Mouse (Mus musculus) lung, postnatal 0 days (tissue): ENCODE results near the gene Spag6l. TPM values are rescaled to one million over a fixed set of nuclear protein-coding genes. Genes with fewer than 3 reads are reported as not detected.
"Not testable (repeated sequence)": the region's sequence is repeated elsewhere in the genome, so short reads cannot be mapped to it uniquely, and the experiment has no call there.

Experiments used
- ATAC-seq: fragments of 200-750 bp; cut with Nextera tagmentation; 2 replicates; pipeline ENCODE4 v1.8.0; 2017; ENCODE audit warnings: moderate library complexity
- DNase-seq: peaks from one replicate; pipeline ENCODE4 v3.0.0-alpha.2; 2016; ENCODE audit warnings: low spot score
- H3K27ac ChIP-seq: fragments of 300-500 bp; sonication (generic); 2 replicates; pipeline ENCODE4 v1.5.1; 2014; ENCODE audit warnings: antibody characterized with exemption, mild to moderate bottlenecking, low read length, mixed read lengths
- H3K27me3 ChIP-seq: fragments of 300-500 bp; sonication (generic); replicated peaks from 2 replicates; pipeline ENCODE4 v1.6.1; 2014; ENCODE audit warnings: low read length, mixed read lengths; ENCODE audit not compliant: insufficient read depth
- H3K36me3 ChIP-seq: fragments of 300-500 bp; sonication (generic); 2 replicates; pipeline ENCODE4 v1.6.1; 2014; ENCODE audit warnings: low read length, mixed read lengths; ENCODE audit not compliant: insufficient read depth
- H3K4me1 ChIP-seq: fragments of 300-500 bp; sonication (generic); 2 replicates; pipeline ENCODE4 v1.6.1; 2014; ENCODE audit warnings: antibody characterized with exemption, low read depth, low read length, mixed read lengths; ENCODE audit not compliant: insufficient read depth
- H3K4me2 ChIP-seq: fragments of 300-500 bp; sonication (generic); replicated peaks from 2 replicates; pipeline ENCODE4 v1.6.1; 2014; ENCODE audit warnings: low read depth, mild to moderate bottlenecking, low read length, moderate library complexity, mixed read lengths
- H3K4me3 ChIP-seq: fragments of 300-500 bp; sonication (generic); 2 replicates; pipeline ENCODE4 v1.5.1; 2014; ENCODE audit warnings: low read depth, low read length
- H3K9ac ChIP-seq: fragments of 300-500 bp; sonication (generic); replicated peaks from 2 replicates; pipeline ENCODE4 v1.6.1; 2014; ENCODE audit warnings: low read depth, mild to moderate bottlenecking
- H3K9me3 ChIP-seq: fragments of 300-500 bp; sonication (generic); 2 replicates; pipeline ENCODE4 v1.6.1; 2016; ENCODE audit warnings: low read length, mixed read lengths
- CTCF ChIP-seq: IDR thresholded peaks from 2 replicates; pipeline ENCODE4 v1.5.1; 2016; ENCODE audit warnings: antibody characterized with exemption, mild to moderate bottlenecking
- EP300 ChIP-seq: IDR thresholded peaks from 2 replicates; pipeline ENCODE4 v1.6.1; 2016; ENCODE audit warnings: antibody characterized with exemption, mild to moderate bottlenecking, control low read depth
- WGBS: fragments of 180-500 bp; shearing (Covaris S2); extraction: QIAGEN DNeasy Blood & Tissue Kit; methylation state at CpG from one replicate; pipeline ENCODE4 v1.1.7; 2014; 5-methylcytosine and 5-hydroxymethylcytosine counted together
- polyA plus RNA-seq: library from polyadenylated mRNA; unstranded; fragments of >200 nt; fragmentation: Nextera tagmentation; extraction: Ambion mirVana; gene quantifications from 2 replicates; pipeline ENCODE4 v1.2.1, GENCODE M21; 2015

Gene Spag6l
- polyA plus RNA-seq, 1 experiment from 2014 or later: 13.0 TPM

DNA sequence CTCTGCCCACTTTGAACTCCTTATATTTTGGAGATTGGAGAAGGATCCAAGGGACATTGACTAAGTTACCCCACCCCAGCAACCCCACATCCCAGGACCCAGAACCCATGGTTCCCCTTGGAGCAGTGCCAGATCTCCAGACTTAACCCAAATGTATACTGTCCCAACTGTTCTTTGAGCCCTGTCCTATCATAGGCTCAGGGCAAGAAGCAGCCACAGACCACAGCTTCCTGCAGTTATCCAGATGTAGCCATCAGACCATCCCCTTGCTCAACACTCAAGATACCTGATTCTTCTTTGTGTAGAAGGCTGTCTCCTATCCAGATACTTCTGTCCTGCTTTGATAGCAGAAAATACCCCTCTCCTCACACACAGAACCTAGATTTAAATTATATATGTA is 36.0 kb upstream of the Spag6l start:
- H3K9me3 ChIP-seq: no peaks in the 10 kb centered on the region
- H3K4me2 ChIP-seq: no peak overlapping the region
- no peak overlapping the region for H3K4me3 ChIP-seq
- no peak overlapping the region for H3K9ac ChIP-seq
- H3K36me3 ChIP-seq: no peaks in the 10 kb centered on the region
- no peak for TF ChIP-seq CTCF
- H3K27me3 ChIP-seq: no peaks in the 10 kb centered on the region
- H3K27ac ChIP-seq: peak overlapping the region; percentile 63
- no peak for ATAC-seq
- H3K4me1 ChIP-seq: no peaks in the 10 kb centered on the region
- DNase-seq: no peak

DNA sequence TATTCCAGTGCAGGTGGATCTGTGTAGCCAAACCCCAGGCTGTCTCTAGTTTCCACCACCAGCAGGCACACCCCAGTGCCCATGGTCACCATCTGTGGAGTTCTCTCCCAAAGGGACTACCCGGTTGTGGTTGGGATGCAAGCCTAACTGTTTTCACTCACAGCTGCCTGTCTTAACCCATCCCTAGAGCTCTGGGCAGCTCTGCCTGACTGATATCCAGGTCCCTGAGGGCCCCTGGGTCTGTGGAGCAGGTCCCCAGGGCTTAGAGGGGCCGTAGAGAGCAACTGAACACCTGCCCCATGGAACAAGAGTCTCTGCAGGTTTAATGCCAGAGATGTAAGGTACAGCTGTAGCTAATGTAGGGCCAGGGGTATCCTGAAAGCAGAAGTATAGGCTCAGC is 34.7 kb upstream of the Spag6l start, which contains the start of gene Igll1:
Gene Igll1, minus strand, starts transcription at position 8 of the 400 bp plus-strand sequence.
- Histone ChIP-seq H3K4me2 (no peak within 1 kb of the TSS), H3K9me3 (no peaks in the 10 kb centered on the region), H3K4me3 (no peak within 1 kb of the TSS), H3K9ac (no peak within 1 kb of the TSS), H3K27me3 (no peaks in the 10 kb centered on the region), H3K36me3 (no peaks in the 10 kb centered on the region), H3K4me1 (no peaks in the 10 kb centered on the region), H3K27ac (no peak within 1 kb of the TSS)
- no peak for TF ChIP-seq CTCF
- DNase-seq: no peak
- 69% methylated on average over 2 of the region's 2 CpGs for WGBS
- no peak for ATAC-seq

DNA sequence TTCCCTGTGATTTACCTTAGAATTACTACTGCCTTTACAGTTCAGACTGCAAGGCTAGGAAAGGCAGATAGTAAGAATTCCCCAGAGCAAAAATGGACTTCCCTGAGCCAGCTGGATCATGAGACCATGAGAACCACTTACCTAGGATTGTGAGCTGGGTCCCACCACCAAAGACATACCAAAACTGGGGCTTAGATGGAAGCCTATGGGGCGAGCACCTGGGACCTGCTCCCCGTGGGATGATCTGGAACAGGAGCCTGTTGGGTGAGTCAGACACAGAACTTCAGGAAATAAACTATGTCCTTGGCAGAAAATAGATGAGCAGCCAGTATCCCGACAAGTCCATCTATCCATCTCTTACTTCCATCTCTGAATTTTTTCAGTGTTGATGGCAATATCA is 33.0 kb upstream of the Spag6l start:
- TF ChIP-seq EP300 (no peak), CTCF (no peak)
- DNase-seq (no peak), ATAC-seq (no peak)
- H3K9me3 ChIP-seq: no peaks in the 10 kb centered on the region
- WGBS: 60% methylated on average over 3 of the region's 3 CpGs
- H3K4me2 ChIP-seq: no peak overlapping the region
- no peak overlapping the region for H3K9ac ChIP-seq
- H3K36me3 ChIP-seq: no peaks in the 10 kb centered on the region
- H3K4me1 ChIP-seq: no peaks in the 10 kb centered on the region
- H3K27ac ChIP-seq: no peak overlapping the region
- H3K4me3 ChIP-seq: no peak overlapping the region
- no peaks in the 10 kb centered on the region for H3K27me3 ChIP-seq

DNA sequence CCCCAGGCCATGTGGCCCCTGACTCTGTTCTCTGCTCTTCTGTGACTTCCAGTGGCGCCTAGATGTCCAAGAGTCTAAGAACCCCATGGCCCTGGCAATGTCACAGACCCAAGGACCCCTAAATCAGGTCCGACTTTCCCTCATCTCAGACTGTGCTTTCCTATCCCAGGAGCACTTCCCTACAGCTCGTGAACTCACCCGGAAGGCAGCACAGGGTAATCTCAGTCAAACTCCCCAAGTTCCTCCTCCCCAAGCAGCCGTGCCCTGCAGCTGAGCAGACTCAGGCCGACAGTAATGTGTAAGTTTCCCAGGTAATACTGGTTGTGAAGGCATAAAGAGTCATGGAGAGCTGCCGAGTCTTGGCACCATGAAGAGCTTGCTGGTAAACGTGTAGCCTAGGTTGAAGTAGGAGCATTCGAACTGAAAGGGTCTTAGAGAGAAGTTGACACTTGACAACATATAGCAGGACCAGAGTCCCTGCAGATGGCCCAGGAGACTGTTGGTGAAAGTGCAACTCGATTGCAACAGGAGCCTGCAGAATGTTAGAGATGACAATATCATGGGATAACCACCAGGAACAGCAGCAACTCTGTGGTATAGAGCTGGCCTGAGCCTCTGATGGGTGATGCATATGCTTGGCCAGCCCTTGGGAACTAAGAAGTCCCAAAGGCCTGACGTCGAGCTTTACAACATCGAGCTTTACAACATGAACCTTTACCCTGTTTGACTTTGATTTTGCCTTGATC is 27.6 kb upstream of the Spag6l start:
- no peaks in the 10 kb centered on the region for H3K27me3 ChIP-seq
- H3K9me3 ChIP-seq: no peaks in the 10 kb centered on the region
- TF ChIP-seq CTCF (no peak), EP300 (no peak)
- H3K9ac ChIP-seq: no peak overlapping the region
- DNase-seq (no peak), ATAC-seq (no peak)
- H3K36me3 ChIP-seq: no peaks in the 10 kb centered on the region
- no peak overlapping the region for H3K27ac ChIP-seq
- 75% methylated on average over 13 of the region's 13 CpGs for WGBS
- H3K4me1 ChIP-seq: no peaks in the 10 kb centered on the region
- H3K4me2 ChIP-seq: no peak overlapping the region
- no peak overlapping the region for H3K4me3 ChIP-seq

DNA sequence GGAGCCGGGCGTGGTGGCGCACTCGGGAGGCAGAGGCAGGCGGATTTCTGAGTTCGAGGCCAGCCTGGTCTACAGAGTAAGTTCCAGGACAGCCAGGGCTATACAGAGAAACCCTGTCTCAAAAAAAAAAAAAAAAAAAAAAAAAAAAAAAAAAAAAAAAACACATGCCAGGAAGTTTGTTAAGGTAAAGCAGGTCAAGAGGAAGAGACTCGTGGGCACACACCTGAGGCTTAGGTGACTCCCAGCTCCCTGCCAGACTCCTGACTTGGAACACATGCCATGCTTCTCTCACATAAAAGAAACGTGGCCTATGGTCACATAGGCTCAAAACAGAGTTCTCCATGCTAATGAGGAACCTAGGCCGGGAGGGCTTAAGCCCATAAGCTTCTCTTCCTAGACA is 26.8 kb upstream of the Spag6l start:
- H3K27ac ChIP-seq, H3K9ac ChIP-seq, H3K4me1 ChIP-seq, H3K27me3 ChIP-seq, H3K36me3 ChIP-seq, DNase-seq, H3K4me3 ChIP-seq, ATAC-seq, H3K4me2 ChIP-seq, H3K9me3 ChIP-seq: not testable (repeated sequence)
- WGBS: 77% methylated on average over 9 of the region's 9 CpGs

DNA sequence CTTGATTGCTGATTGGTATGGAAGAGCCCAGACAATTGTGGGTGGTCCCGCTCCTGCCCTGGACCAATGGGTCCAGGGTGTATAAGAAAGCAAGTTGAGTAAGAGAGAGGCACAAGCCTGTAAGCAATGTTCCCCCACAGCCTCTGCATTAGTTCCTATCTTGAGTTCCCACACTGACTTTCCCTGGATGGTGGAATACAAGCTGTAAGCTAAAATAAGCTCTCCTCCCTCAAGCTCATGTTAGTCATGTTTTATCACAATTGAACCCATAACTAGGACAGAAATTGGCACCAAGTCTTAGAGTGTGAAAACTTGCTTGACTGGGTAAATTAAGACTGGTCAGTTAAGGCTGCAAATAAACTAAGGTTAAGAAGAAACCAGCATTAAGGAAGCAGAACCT is 26.3 kb upstream of the Spag6l start:
- no peak for TF ChIP-seq CTCF
- no peak for TF ChIP-seq EP300
- Histone ChIP-seq H3K4me3 (no peak overlapping the region), H3K27ac (no peak overlapping the region), H3K9ac (no peak overlapping the region), H3K9me3 (no peaks in the 10 kb centered on the region), H3K4me2 (no peak overlapping the region), H3K4me1 (no peaks in the 10 kb centered on the region), H3K36me3 (no peaks in the 10 kb centered on the region), H3K27me3 (no peaks in the 10 kb centered on the region)
- no peak for DNase-seq
- ATAC-seq: no peak
- WGBS: 94% methylated on average over 1 of the region's 1 CpGs

DNA sequence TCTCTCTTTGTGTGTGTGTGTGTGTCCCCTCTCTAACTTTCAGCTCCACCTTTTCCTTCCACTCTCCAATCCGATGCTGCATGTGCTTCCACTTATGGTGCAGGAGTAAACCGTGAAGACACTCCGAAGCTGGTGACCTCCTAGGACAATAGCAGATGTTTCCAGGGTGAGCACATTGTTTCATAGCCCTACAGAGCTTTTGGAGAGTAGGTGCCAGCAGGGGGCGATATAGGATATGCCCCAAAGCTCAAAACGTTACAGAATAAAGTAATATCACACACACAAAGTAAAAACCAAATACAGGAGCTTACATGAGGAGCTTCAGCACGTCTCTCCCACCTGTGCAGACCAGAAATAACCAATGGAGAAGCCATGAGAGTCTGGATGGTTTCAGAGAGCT is 25.6 kb upstream of the Spag6l start:
- Histone ChIP-seq H3K27ac (no peak overlapping the region), H3K4me3 (no peak overlapping the region), H3K36me3 (no peaks in the 10 kb centered on the region), H3K4me1 (no peaks in the 10 kb centered on the region), H3K9me3 (no peaks in the 10 kb centered on the region), H3K9ac (no peak overlapping the region), H3K27me3 (no peaks in the 10 kb centered on the region), H3K4me2 (no peak overlapping the region)
- 23% methylated on average over 6 of the region's 6 CpGs for WGBS
- TF ChIP-seq EP300 (no peak), CTCF (peak; percentile 80)
- peak; percentile 71 for DNase-seq
- no peak for ATAC-seq
